Mouse (Mus musculus) C2C12 (cell line): ENCODE data around the gene Dlx1. TPM values are rescaled to one million over a fixed set of nuclear protein-coding genes. Genes with fewer than 3 reads are reported as not detected.

Experiments used
- H3K27me3 ChIP-seq: one replicate; pipeline ENCODE4 v1.6.1; 2011; ENCODE audit not compliant: control insufficient read depth, insufficient read depth, insufficient read length
- H3K36me3 ChIP-seq: one replicate; pipeline ENCODE4 v1.6.1; 2011; ENCODE audit not compliant: control insufficient read depth, insufficient read depth
- H3K4me3 ChIP-seq: one replicate; pipeline ENCODE4 v1.5.1; 2011; ENCODE audit warnings: mild to moderate bottlenecking, control low read depth; ENCODE audit not compliant: poor library complexity, insufficient read depth, severe bottlenecking
- H3K79me2 ChIP-seq: one replicate; pipeline ENCODE4 v1.6.1; 2011; ENCODE audit not compliant: control insufficient read depth, insufficient read depth
- H3K79me3 ChIP-seq: one replicate; pipeline ENCODE4 v1.6.1; 2011; ENCODE audit warnings: low read depth, control low read depth
- H3ac ChIP-seq: one replicate; pipeline ENCODE3; 2011; ENCODE audit warnings: low read depth; ENCODE audit not compliant: control insufficient read depth, insufficient read length
- CEBPB ChIP-seq: IDR thresholded peaks from one replicate; pipeline ENCODE4 v1.6.1; 2011; ENCODE audit warnings: low read depth, mild to moderate bottlenecking, control low read depth, moderate library complexity
- CTCF ChIP-seq: IDR thresholded peaks from one replicate; pipeline ENCODE4 v1.5.1; 2011; ENCODE audit not compliant: control insufficient read depth, insufficient read depth, insufficient read length
- FOSL1 ChIP-seq: IDR thresholded peaks from one replicate; pipeline ENCODE4 v1.8.0; 2011; ENCODE audit warnings: mild to moderate bottlenecking, low read length; ENCODE audit not compliant: poor library complexity, insufficient read depth, severe bottlenecking
- MAX ChIP-seq: IDR thresholded peaks from one replicate; pipeline ENCODE4 v1.6.1; 2011; ENCODE audit warnings: mild to moderate bottlenecking, control low read depth
- MYOD1 ChIP-seq: IDR thresholded peaks from one replicate; pipeline ENCODE4 v1.6.1; 2011; ENCODE audit warnings: low read depth; ENCODE audit not compliant: control insufficient read depth, insufficient read length
- MYOG ChIP-seq: IDR thresholded peaks from one replicate; pipeline ENCODE4 v1.6.1; 2011; ENCODE audit not compliant: control insufficient read depth, insufficient read length; ENCODE audit errors: extremely low read depth
- USF1 ChIP-seq: IDR thresholded peaks from one replicate; pipeline ENCODE4 v1.6.1; 2011; ENCODE audit warnings: low read depth, mild to moderate bottlenecking, control low read depth, moderate library complexity
- polyA plus RNA-seq: library from polyadenylated mRNA; unstranded; fragments of >200 nt; fragmentation: generic; extraction: Trizol; gene quantifications from one replicate; pipeline ENCODE4 v1.2.1, GENCODE M21; 2012; ENCODE audit warnings: missing spikeins

Dlx1 gene
- polyA plus RNA-seq, 1 experiment: 4.9 TPM

DNA sequence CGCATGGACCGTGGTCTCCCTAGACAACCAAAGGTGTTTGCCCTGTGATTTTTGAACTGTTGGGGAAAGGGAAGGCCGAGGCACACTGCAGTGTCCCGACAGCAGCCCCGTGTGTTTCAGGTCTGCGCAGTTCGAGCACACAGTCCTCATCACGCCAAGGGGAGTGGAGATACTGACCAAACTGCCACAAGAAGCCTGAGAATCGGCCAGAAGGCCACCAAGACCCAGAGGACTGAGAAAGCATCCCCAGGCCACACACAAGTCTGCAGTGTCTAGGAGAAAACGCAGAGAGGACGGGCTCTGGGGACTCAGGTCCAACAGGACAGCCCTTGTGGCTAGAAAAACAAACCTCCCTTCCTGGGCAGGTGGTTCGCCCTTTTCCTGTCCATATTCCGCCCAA lies 3.1 kb upstream of the Dlx1 start:
- no peak overlapping the region for H3ac ChIP-seq
- no peak overlapping the region for H3K4me3 ChIP-seq
- TF ChIP-seq CTCF (no peak), MYOG (no peak), USF1 (no peak), MYOD1 (no peak), MAX (no peak), FOSL1 (no peak), CEBPB (no peak)
- no peaks in the 10 kb centered on the region for H3K79me2 ChIP-seq
- H3K79me3 ChIP-seq: no peaks in the 10 kb centered on the region
- H3K27me3 ChIP-seq: no peaks in the 10 kb centered on the region
- H3K36me3 ChIP-seq: no peaks in the 10 kb centered on the region

DNA sequence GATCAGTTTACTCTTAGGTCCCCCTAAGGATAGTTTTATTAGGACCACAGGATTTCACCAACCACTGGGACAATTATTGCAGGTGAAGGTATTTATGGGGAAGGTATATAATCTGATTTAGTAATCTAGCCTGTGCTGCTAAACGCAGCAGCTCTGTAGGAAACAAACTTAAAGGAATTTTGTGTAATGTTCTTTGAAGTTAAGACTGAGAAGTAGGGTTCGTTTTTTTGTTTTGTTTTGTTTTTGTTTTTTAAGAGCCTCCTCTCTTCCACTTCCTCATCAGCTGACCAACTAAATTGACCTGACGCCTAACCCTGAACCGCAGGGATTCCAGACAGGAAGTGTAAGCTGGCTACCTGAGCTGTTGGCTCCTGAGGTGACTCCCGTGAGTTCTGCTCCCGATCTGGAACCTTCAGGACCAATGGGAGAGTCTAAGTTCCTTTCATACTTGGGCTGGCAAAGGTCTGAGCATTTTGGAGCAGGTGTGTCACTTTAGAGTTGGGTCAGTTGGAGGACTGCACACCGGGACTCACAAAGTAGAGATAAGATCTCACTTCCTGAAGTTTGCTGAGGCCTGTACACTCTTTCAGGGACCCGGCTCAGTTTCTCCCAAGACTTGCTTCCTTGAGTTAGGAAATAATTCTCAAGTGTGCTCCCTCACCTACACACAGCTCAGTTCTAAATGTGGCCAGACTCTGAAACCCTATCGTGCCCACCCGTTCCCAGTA lies 1.2 kb upstream of the Dlx1 start:
- Histone ChIP-seq H3K79me2 (peaks cover 6% of the 10 kb centered on the region), H3K36me3 (no peaks in the 10 kb centered on the region), H3K4me3 (no peak overlapping the region), H3ac (no peak overlapping the region), H3K27me3 (no peaks in the 10 kb centered on the region), H3K79me3 (peaks cover 1% of the 10 kb centered on the region)
- TF ChIP-seq MYOG (no peak), USF1 (no peak), MYOD1 (no peak), MAX (no peak), CTCF (no peak)

DNA sequence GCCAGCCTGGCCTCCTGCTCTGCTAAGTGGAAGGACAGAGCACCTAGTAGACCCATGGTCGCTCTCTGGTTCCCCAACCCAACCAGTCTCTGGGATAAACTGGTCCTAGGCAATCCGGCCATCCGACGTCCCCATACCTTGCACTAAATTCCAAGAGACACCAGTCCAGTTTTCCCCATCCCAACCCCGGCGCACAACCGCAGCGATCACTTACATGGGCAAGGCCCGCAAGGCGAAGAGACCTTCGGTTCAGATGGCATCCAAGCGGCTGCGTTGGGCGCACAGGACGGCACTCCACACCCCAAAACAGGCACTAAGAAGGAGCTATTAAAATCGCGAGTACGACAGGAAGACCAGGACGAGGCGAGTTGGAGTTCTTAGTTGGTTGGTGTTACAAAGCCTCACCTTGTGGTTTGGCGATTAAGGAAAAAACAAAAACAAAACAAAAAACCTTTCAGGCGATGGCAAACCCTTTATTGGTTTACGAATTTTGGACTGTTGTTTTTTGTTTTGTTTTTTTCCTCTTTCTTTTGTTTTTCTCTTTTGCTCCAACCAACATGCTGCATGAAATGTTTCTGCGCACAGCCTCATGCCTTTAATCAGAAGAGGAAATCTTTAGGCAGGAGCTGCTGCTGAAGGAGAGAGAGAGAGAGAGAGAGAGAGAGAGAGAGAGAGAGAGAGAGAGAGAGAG lies 445 bp upstream of the Dlx1 start:
- no peaks in the 10 kb centered on the region for H3K27me3 ChIP-seq

GRCm38 (mm10) chr2:71528714-71529510 lies 999 bp downstream of the Dlx1 start:
- H3ac ChIP-seq: peak overlapping the region; percentile 82
- TF ChIP-seq USF1 (no peak), MAX (peak; percentile 17)
- H3K4me3 ChIP-seq: peak overlapping the region; percentile 49
- H3K27me3 ChIP-seq: no peaks in the 10 kb centered on the region
- peaks cover 1% of the 10 kb centered on the region for H3K79me3 ChIP-seq
- peaks cover 6% of the 10 kb centered on the region for H3K79me2 ChIP-seq
- peaks cover 4% of the 10 kb centered on the region for H3K36me3 ChIP-seq

More for the DNA sequence above, 445 bp upstream of the Dlx1 start:
- no peaks in the 10 kb centered on the region for H3K36me3 ChIP-seq
- H3ac ChIP-seq: no peak overlapping the region
- H3K79me3 ChIP-seq: peaks cover 1% of the 10 kb centered on the region
- H3K79me2 ChIP-seq: peaks cover 6% of the 10 kb centered on the region
- H3K4me3 ChIP-seq: no peak overlapping the region
- TF ChIP-seq MYOG: no peak
- no peak for TF ChIP-seq CEBPB
- TF ChIP-seq FOSL1: no peak
- TF ChIP-seq USF1: no peak
- TF ChIP-seq MAX: no peak
- TF ChIP-seq CTCF: no peak
- no peak for TF ChIP-seq MYOD1

DNA sequence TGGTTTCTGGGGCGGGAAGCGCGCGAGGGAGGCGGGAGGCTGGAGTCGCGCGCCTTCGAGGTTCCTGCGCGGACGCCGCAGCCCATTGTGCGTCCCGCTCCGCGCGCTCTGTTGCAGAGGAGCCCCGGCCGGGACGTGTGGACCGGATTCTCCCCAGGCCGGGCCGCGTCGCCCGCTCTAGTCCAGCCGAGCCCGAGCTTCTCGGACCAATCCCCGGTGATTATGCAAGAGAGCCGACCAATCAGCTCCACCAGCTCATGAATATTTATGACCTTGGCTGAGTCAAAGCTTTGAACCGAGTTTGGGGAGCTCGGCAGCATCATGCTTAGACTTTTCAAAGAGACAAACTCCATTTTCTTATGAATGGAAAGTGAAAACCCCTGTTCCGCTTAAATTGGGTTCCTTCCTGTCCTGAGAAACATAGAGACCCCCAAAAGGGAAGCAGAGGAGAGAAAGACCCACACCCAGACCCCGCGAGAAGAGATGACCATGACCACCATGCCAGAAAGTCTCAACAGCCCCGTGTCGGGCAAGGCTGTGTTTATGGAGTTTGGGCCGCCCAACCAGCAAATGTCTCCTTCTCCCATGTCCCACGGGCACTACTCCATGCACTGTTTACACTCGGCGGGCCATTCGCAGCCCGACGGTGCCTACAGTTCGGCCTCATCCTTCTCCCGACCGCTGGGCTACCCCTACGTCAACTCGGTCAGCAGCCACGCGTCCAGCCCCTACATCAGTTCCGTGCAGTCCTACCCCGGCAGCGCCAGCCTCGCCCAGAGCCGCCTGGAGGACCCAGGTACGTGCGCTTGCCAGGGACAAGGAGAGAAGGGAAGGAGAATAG lies 1.8 kb downstream of the Dlx1 start:
- Histone ChIP-seq H3K27me3 (no peaks in the 10 kb centered on the region), H3K36me3 (peaks cover 4% of the 10 kb centered on the region), H3K79me2 (peaks cover 6% of the 10 kb centered on the region), H3K79me3 (peaks cover 1% of the 10 kb centered on the region), H3K4me3 (peak overlapping the region; percentile 49), H3ac (peak overlapping the region; percentile 82)
- TF ChIP-seq MAX (peak; percentile 32), CEBPB (peak; percentile 92), CTCF (no peak), USF1 (no peak)
